Mouse (Mus musculus) kidney, adult 2 months (tissue): ENCODE measurements around the gene Pdzd2. TPM values are rescaled to one million over a fixed set of nuclear protein-coding genes. Genes with fewer than 3 reads are reported as not detected.

Experiments used
- DNase-seq: peaks from one replicate; pipeline ENCODE4 v3.0.0; 2021
- H3K27ac ChIP-seq: fragments of 200-500 bp; 2 replicates; pipeline ENCODE4 v1.5.1; 2012; ENCODE audit warnings: low read depth, low read length, control low read depth, inconsistent platforms; ENCODE audit not compliant: insufficient read depth
- H3K27me3 ChIP-seq: fragments of 200-500 bp; replicated peaks from 2 replicates; pipeline ENCODE4 v1.6.1; 2012; ENCODE audit warnings: mild to moderate bottlenecking, moderate library complexity, low read length, inconsistent platforms; ENCODE audit not compliant: control insufficient read depth, insufficient read depth
- H3K36me3 ChIP-seq: fragments of 200-500 bp; 2 replicates; pipeline ENCODE4 v1.6.1; 2012; ENCODE audit warnings: mild to moderate bottlenecking, moderate library complexity, low read length, inconsistent platforms; ENCODE audit not compliant: control insufficient read depth, insufficient read depth
- H3K4me1 ChIP-seq: fragments of 200-500 bp; 2 replicates; pipeline ENCODE4 v1.6.1; 2011; ENCODE audit warnings: low read length; ENCODE audit not compliant: control insufficient read depth, insufficient read depth
- H3K4me3 ChIP-seq: fragments of 200-500 bp; 2 replicates; pipeline ENCODE4 v1.5.1; 2011; ENCODE audit warnings: mild to moderate bottlenecking, low read depth, low read length, control low read depth; ENCODE audit not compliant: insufficient read depth
- CTCF ChIP-seq: fragments of 200-500 bp; conservative IDR thresholded peaks from 2 replicates; pipeline ENCODE4 v1.5.1; 2011; ENCODE audit warnings: low read depth, mild to moderate bottlenecking, control low read depth, low read length, moderate library complexity, mixed read lengths; ENCODE audit not compliant: insufficient read depth, insufficient read length
- POLR2A ChIP-seq: fragments of 200-500 bp; IDR thresholded peaks from one replicate; pipeline ENCODE4 v1.6.1; 2011; ENCODE audit warnings: low read depth, low read length, control low read depth
- WGBS: fragments of 180-500 bp; shearing (Covaris S2); methylation state at CpG from one replicate; pipeline ENCODE4 v1.1.7; 2018; 5-methylcytosine and 5-hydroxymethylcytosine counted together
- polyA plus RNA-seq: library from polyadenylated mRNA; depleted of rRNA; stranded (reverse); fragments of >200 nt; gene quantifications from 2 replicates; pipeline ENCODE4 v1.2.3, GENCODE M21; 2012

The Pdzd2 gene
- polyA plus RNA-seq, 1 experiment: 16.5 TPM

- Histone ChIP-seq H3K4me1 (no peaks in the 10 kb centered on the region), H3K4me3 (peak overlapping the region; percentile 74), H3K27ac (peak overlapping the region; percentile 21), H3K36me3 (no peaks in the 10 kb centered on the region), H3K27me3 (no peaks in the 10 kb centered on the region)
- 9% methylated on average over 28 of the region's 28 CpGs for WGBS
- peak; percentile 47 for DNase-seq
- TF ChIP-seq POLR2A (no peak), CTCF (no peak)
Observed at GRCm38 (mm10) chr15:12549271-12549918, 190.3 kb downstream of the Pdzd2 start.

DNA sequence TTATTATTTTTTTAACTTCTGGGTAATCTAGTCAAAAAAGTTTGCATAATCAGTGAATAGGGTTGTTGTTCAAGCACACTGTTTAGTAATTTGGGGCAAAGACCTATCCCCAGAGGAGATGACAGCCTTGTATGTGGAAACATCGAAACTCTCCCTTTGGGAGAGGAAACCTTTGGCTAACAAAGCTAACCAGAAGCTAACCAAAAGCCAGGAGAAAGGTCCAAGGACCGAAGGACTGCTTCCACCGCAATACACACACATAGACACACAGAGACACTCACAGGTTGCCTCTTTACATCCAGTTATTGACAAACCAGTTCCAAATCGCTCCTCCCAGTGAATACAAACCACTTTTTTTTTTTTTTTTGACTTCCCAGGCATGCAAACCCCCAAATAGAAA is 191.0 kb downstream of the Pdzd2 start:
- Histone ChIP-seq H3K4me1 (no peaks in the 10 kb centered on the region), H3K27ac (peak overlapping the region; percentile 21), H3K27me3 (no peaks in the 10 kb centered on the region), H3K4me3 (peak overlapping the region; percentile 74), H3K36me3 (no peaks in the 10 kb centered on the region)
- WGBS: 45% methylated on average over 4 of the region's 4 CpGs
- no peak for DNase-seq
- TF ChIP-seq CTCF (no peak), POLR2A (no peak)

- Histone ChIP-seq H3K4me1 (no peaks in the 10 kb centered on the region), H3K27me3 (no peaks in the 10 kb centered on the region), H3K27ac (no peak overlapping the region), H3K36me3 (no peaks in the 10 kb centered on the region), H3K4me3 (no peak overlapping the region)
- no peak for TF ChIP-seq POLR2A
- no peak for TF ChIP-seq CTCF
- WGBS: 78% methylated on average over 5 of the region's 5 CpGs
- DNase-seq: no peak
Observed at GRCm38 (mm10) chr15:12547640-12548405, 191.9 kb downstream of the Pdzd2 start.

- Histone ChIP-seq H3K36me3 (no peaks in the 10 kb centered on the region), H3K27me3 (no peaks in the 10 kb centered on the region), H3K4me1 (no peaks in the 10 kb centered on the region), H3K4me3 (no peak overlapping the region), H3K27ac (0 out of 2 replicates have a peak overlapping the region, but pooled peaks have one; percentile 5)
- no peak for DNase-seq
- 58% methylated on average over 6 of the region's 6 CpGs for WGBS
- no peak for TF ChIP-seq POLR2A
Observed at GRCm38 (mm10) chr15:12546781-12547180, 192.9 kb downstream of the Pdzd2 start.

DNA sequence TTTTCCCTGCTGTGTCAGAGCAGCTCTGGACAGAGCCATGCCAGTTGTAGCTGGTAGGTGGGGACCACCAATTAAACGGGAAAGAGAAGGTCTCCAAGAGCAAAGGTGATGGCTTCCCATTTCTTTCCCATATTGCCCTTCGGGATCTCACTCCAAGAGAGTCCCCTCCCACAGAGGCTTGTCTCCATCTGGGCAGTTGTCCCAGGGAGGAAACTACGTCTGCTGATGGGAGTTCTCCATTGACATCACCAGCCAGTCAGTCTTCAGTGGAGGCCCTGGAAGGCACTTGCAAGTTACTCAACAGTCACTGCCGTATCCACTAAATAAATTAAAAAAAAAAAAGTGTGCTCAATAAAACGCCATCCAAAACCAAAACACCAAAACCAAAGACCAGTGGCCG is 194.1 kb downstream of the Pdzd2 start:
- Histone ChIP-seq H3K27me3 (no peaks in the 10 kb centered on the region), H3K36me3 (no peaks in the 10 kb centered on the region), H3K4me3 (no peak overlapping the region), H3K4me1 (no peaks in the 10 kb centered on the region), H3K27ac (no peak overlapping the region)
- TF ChIP-seq POLR2A (no peak), CTCF (no peak)
- WGBS: 52% methylated on average over 6 of the region's 6 CpGs
- peak; percentile 55 for DNase-seq

DNA sequence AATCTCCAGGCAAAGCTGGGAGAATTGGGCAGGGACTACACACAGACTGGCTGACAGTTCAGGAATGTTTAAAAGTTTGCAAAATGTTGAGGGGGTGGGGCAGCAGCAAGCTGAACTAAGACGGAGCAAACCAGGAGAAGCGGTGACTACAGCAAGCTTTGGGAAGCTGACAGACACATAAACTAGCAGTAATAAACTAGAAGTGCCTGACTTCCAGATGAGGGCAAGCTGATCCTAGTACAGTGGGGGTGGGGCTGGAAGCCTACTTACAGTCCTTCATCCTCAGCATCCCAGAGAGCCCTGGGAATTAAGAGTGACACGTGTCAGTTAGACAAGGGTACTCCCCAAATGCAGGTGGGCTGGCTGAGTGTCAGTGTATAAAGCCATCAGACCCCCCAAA is 194.5 kb downstream of the Pdzd2 start:
- Histone ChIP-seq H3K4me3 (no peak overlapping the region), H3K4me1 (no peaks in the 10 kb centered on the region), H3K27ac (no peak overlapping the region), H3K27me3 (no peaks in the 10 kb centered on the region), H3K36me3 (no peaks in the 10 kb centered on the region)
- DNase-seq: no peak
- 50% methylated on average over 3 of the region's 3 CpGs for WGBS
- TF ChIP-seq CTCF (no peak), POLR2A (no peak)

- H3K4me3 ChIP-seq: no peak overlapping the region
- WGBS: 70% methylated on average over 13 of the region's 13 CpGs
- no peak for TF ChIP-seq CTCF
- H3K36me3 ChIP-seq: no peaks in the 10 kb centered on the region
- no peak for DNase-seq
- no peaks in the 10 kb centered on the region for H3K27me3 ChIP-seq
- no peaks in the 10 kb centered on the region for H3K4me1 ChIP-seq
- no peak overlapping the region for H3K27ac ChIP-seq
Observed at GRCm38 (mm10) chr15:12543686-12544325, 195.9 kb downstream of the Pdzd2 start.
